Mouse (Mus musculus): ENCODE measurements at regions not wholly inside any gene's neighbourhood (a gene's known extent, or its start where the extent isn't known, plus 50 kb on each side); places are given as distances from the start of the nearest gene placed in this dataset.
"Not testable (repeated sequence)": the region's sequence is repeated elsewhere in the genome, so short reads cannot be mapped to it uniquely, and the experiment has no call there.

GRCm38 (mm10) chr1:31612944-31613343 lies 390.3 kb downstream of the Pih1d3 start:
- DNase-seq (ENCODE audit: low read depth, low spot score) = no peak

- DNase-seq (ENCODE audit: low read depth, low spot score) = not testable (repeated sequence)
Measured at GRCm38 (mm10) chr1:31615219-31615618, 392.6 kb downstream of the Pih1d3 start.

DNA sequence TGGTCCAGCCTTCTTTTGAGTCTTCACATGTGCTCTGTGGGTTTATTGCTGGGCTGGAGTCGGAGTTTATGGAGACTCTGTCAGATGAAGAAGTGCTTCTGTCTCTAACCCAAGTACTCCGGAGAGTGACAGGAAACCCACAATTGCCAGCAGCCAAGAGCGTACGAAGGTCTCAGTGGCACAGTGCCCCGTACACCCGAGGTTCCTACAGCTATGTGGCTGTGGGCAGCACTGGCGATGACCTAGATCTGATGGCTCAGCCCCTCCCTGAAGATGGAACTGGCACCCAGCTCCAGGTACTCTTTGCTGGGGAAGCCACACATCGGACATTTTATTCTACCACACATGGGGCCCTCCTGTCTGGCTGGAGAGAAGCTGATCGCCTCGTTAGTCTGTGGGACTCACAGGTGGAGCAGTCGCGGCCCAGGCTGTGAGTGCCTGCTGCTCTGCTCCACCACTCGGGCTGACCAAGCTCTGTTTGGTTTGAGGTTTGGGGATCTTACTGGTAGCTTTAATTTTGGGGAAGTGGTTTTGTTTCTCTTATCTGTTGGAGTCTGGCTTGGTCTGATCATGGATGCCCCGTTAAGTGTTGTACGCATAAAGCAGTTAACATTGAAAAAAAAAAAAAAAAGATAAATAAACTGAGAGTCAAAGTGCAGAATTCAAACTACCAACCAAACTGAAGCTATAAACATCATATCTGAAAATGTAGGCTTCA lies 393.8 kb downstream of the Pih1d3 start:
- not testable (repeated sequence) for DNase-seq (ENCODE audit: low read depth, low spot score)

DNA sequence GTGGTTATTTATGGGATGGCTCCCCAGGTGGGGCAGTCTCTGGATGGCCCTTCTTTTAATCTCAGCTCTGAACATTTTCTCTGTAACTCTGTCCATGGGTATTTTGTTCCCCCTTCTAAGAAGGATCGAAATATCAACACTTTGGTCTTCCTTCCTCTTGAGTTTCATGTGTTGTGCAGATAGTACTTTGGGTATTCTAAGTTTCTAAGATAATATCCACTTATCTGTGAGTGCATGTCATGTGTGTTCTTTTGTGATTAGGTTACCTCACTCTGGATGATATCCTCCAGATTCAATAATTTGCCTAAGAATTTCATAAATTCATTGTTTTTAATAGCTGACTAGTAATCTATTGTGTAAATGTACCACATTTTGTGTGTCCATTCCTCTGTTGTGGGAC lies 411.7 kb downstream of the Pih1d3 start:
- DNase-seq (ENCODE audit: low read depth, low spot score) = no peak

DNA sequence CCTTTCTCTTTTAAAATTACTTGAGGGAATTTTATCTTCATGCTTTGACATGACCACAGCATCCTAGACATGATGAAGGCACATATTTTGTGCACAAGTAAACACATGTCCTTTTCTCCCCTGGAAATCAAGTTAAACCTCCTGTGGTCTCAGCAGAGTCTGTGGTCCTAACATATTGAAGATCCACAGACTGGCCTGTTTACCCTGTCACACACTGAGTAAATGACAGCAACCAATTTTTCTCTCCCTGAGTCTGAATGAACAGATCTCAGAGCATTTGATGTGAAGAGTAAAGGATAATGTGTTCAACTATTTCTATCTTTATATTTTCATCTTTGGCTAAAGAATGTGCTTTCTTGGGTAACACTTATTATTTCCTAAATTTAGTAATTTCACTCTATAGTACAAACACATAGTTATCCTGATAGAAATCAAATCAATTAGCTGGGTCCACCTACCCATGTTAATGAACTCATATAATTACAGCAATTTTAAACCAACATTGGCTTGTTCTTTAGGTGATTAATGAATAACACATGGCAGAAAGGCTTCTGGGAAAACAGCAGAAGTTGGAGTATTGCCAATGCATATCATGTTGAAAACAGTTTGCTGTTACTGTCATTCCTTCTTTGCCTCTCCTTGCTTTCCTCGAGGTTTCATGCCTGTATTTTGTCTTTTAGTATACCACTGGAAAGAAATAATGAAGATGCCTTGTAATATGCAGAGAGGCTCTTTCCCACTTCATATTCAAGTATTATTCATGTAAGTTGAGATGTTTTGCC lies 414.1 kb downstream of the Pih1d3 start:
- DNase-seq (ENCODE audit: low read depth, low spot score) = no peak

DNA sequence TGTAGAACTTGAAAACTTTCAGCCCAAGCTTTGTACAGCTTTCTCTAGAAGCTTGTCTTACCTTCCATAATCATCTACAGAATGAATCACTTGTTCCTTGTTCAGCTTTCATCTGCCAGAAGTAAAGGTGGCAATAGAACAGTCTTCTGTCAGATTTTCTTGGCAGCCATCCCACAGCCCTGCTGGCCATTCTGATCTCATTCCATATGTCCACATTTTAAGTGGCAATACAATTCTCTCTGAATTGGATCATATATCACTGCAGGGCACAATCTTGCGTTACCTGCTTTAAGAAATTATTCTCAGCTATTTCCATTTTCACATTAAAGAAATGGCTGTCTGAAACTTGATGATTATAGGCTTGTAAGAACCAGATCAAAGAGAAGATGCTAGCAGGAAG lies 422.5 kb downstream of the Pih1d3 start:
- peak; percentile 56 for DNase-seq (ENCODE audit: low read depth, low spot score)

GRCm38 (mm10) chr1:31678586-31678985 lies 455.9 kb downstream of the Pih1d3 start:
- no peak for DNase-seq (ENCODE audit: low read depth, low spot score)
